Mouse (Mus musculus) stomach, postnatal 0 days (tissue): ENCODE results near the gene Evc2. TPM values are rescaled to one million over a fixed set of nuclear protein-coding genes. Genes with fewer than 3 reads are reported as not detected.

ENCODE experiments used
- ATAC-seq: fragments of 200-750 bp; cut with Nextera tagmentation; 2 replicates; pipeline ENCODE4 v1.8.0; 2017; ENCODE audit not compliant: low FRiP score, low TSS enrichment
- DNase-seq: peaks from one replicate; pipeline ENCODE4 v3.0.0-alpha.2; 2016; ENCODE audit warnings: low spot score
- H3K27ac ChIP-seq: fragments of 300-500 bp; sonication (generic); replicated peaks from 2 replicates; pipeline ENCODE4 v1.5.1; 2014; ENCODE audit warnings: mild to moderate bottlenecking, control low read depth
- H3K27me3 ChIP-seq: fragments of 300-500 bp; sonication (generic); 2 replicates; pipeline ENCODE4 v1.6.1; 2014; ENCODE audit warnings: low read length; ENCODE audit not compliant: control insufficient read depth, insufficient read depth
- H3K36me3 ChIP-seq: fragments of 300-500 bp; sonication (generic); 2 replicates; pipeline ENCODE4 v1.6.1; 2014; ENCODE audit warnings: low read length, mixed read lengths; ENCODE audit not compliant: control insufficient read depth, insufficient read depth
- H3K4me1 ChIP-seq: fragments of 300-500 bp; sonication (generic); replicated peaks from 2 replicates; pipeline ENCODE4 v1.6.1; 2014; ENCODE audit warnings: antibody characterized with exemption; ENCODE audit not compliant: control insufficient read depth, insufficient read depth
- H3K4me2 ChIP-seq: fragments of 300-500 bp; sonication (generic); replicated peaks from 2 replicates; pipeline ENCODE4 v1.6.1; 2014; ENCODE audit warnings: low read depth, mild to moderate bottlenecking, control low read depth, moderate library complexity
- H3K4me3 ChIP-seq: fragments of 300-500 bp; sonication (generic); 2 replicates; pipeline ENCODE4 v1.5.1; 2014; ENCODE audit warnings: low read depth, low read length, control low read depth
- H3K9ac ChIP-seq: fragments of 300-500 bp; sonication (generic); 2 replicates; pipeline ENCODE4 v1.6.1; 2014; ENCODE audit warnings: mild to moderate bottlenecking, low read length, control low read depth, mixed read lengths
- H3K9me3 ChIP-seq: fragments of 300-500 bp; sonication (generic); 2 replicates; pipeline ENCODE4 v1.6.1; 2016; ENCODE audit warnings: low read length; ENCODE audit not compliant: control insufficient read depth
- CTCF ChIP-seq: IDR thresholded peaks from 2 replicates; pipeline ENCODE4 v1.5.1; 2016; ENCODE audit warnings: antibody characterized with exemption, low read depth, mild to moderate bottlenecking, moderate library complexity
- EP300 ChIP-seq: optimal IDR thresholded peaks from 2 replicates; pipeline ENCODE3; 2016; ENCODE audit warnings: antibody characterized with exemption
- WGBS: fragments of 180-500 bp; shearing (Covaris S2); extraction: QIAGEN DNeasy Blood & Tissue Kit; methylation state at CpG from one replicate; pipeline ENCODE4 v1.1.7; 2014; 5-methylcytosine and 5-hydroxymethylcytosine counted together
- polyA plus RNA-seq: library from polyadenylated mRNA; unstranded; fragments of >200 nt; fragmentation: Nextera tagmentation; extraction: Ambion mirVana; gene quantifications from 2 replicates; pipeline ENCODE4 v1.2.1, GENCODE M21; 2015

Gene Evc2
- polyA plus RNA-seq, 1 experiment from 2014 or later, result 4.0 TPM

GRCm38 (mm10) chr5:37390923-37391322 lies 52.6 kb downstream of the Evc2 start:
- Histone ChIP-seq H3K4me3 (no peak overlapping the region), H3K4me1 (no peaks in the 10 kb centered on the region), H3K9me3 (no peaks in the 10 kb centered on the region), H3K4me2 (no peak overlapping the region), H3K9ac (no peak overlapping the region), H3K36me3 (peaks cover 2% of the 10 kb centered on the region; the same call in 1 of the 2 replicates), H3K27ac (no peak overlapping the region), H3K27me3 (no peaks in the 10 kb centered on the region)
- no peak for TF ChIP-seq CTCF
- no peak for TF ChIP-seq EP300
- ATAC-seq (no peak), DNase-seq (no peak)
- 90% methylated on average over 10 of the region's 10 CpGs for WGBS

DNA sequence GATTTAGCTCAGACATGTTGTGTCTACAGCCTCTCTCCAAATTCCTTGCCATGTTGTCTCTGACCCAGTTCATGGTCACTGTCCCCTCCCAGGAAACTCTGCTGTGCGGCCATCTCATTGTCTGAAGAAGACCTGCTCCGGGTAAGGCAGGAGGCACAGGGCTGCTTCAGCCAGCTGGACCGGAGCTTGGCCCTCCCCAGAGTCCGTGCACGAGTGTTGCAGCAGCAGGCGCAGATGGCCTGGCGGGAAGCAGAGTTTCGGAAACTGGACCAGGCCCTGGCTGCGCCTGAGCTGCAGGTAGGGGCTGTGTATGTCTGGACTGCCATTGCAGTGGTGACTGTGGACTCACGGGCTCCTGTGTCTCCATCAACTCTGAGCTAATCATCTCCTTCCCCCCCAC lies 53.6 kb downstream of the Evc2 start:
- Histone ChIP-seq H3K9ac (no peak overlapping the region), H3K9me3 (no peaks in the 10 kb centered on the region), H3K4me3 (no peak overlapping the region), H3K27ac (no peak overlapping the region), H3K27me3 (no peaks in the 10 kb centered on the region), H3K36me3 (peaks cover 2% of the 10 kb centered on the region; the same call in 1 of the 2 replicates), H3K4me1 (no peaks in the 10 kb centered on the region), H3K4me2 (no peak overlapping the region)
- ATAC-seq, result no peak
- 87% methylated on average over 10 of the region's 10 CpGs for WGBS
- DNase-seq, result no peak
- TF ChIP-seq EP300 (no peak), CTCF (no peak)

DNA sequence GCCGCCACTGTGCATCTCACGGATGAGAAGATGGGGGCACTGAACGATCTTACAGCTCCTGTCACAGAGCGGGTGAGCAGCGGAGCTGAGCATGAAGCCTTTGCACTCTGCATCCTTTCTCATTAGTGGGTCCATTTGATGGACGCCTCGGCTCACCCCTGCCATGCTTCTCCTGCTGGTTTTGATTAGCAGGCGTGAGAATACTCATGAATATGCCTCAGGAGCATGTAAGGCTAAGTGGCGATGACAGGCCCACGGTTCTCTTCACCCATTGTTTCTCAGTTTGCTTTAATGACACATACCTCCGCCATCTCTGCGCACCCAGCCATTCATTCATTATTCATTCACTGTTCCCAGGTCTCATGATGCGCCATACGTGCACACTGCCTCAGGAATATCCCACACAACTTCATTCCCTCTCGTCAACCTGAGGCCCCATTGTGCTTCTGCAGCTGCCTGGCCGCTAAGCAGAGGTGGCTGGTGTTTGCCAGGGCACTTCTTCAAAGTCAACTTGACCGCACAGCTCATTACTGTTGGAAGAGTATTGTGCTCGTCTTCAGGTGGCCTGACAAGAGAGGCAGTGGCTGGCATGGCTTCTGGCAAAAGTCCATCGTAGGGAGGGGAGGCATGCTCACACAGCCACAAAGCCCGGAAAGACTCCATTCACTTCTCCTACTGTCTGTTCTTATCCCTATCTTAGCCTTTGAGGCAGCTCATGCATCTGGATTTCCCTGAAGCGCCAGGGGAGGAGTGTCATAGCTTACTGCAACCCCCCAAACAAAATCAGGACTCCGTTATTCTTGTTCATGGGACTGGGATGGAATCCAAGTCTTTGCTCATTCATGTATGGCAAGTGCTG lies 57.1 kb downstream of the Evc2 start:
- 87% methylated on average over 22 of the region's 22 CpGs for WGBS
- ATAC-seq (no peak), DNase-seq (no peak)
- H3K4me3 ChIP-seq, result no peak overlapping the region
- H3K9me3 ChIP-seq, result no peaks in the 10 kb centered on the region
- no peak overlapping the region for H3K27ac ChIP-seq
- H3K27me3 ChIP-seq, result no peaks in the 10 kb centered on the region
- no peak overlapping the region for H3K9ac ChIP-seq
- H3K4me1 ChIP-seq, result no peaks in the 10 kb centered on the region
- H3K4me2 ChIP-seq, result no peak overlapping the region
- TF ChIP-seq EP300, result no peak
- TF ChIP-seq CTCF, result no peak
- H3K36me3 ChIP-seq, result no peaks in the 10 kb centered on the region

DNA sequence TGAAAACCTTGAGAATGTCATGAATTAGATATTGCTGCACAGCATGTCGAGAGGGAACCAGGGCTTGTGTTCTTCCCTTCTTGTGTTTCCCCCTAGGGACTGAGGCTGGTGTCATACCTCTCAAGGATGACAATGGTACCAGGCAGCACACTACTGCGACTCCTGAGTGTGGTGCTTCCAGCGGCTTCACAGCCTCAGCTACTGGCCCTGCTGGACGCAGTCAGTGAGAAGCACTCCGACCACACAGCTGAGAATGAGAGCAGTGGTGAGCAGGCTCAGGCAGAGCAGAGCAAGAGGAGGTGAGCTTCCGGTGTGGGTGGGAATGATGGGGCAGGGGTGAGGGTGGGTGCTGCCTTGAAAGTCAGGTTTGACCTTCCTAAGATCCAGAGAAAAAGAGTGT lies 80.7 kb downstream of the Evc2 start:
- Histone ChIP-seq H3K9ac (no peak overlapping the region), H3K36me3 (0 out of 2 replicates have a peak, but pooled peaks cover 2% of the 10 kb centered on the region)

GRCm38 (mm10) chr5:37427210-37427609 lies 88.9 kb downstream of the Evc2 start:
- 0 out of 2 replicates have a peak, but pooled peaks cover 5% of the 10 kb centered on the region for H3K36me3 ChIP-seq
- ATAC-seq (no peak), DNase-seq (no peak)
- H3K9me3 ChIP-seq, result no peaks in the 10 kb centered on the region
- H3K4me2 ChIP-seq, result no peak overlapping the region
- no peaks in the 10 kb centered on the region for H3K4me1 ChIP-seq
- no peak overlapping the region for H3K9ac ChIP-seq
- no peaks in the 10 kb centered on the region for H3K27me3 ChIP-seq
- TF ChIP-seq CTCF (no peak), EP300 (no peak)
- H3K4me3 ChIP-seq, result no peak overlapping the region
- H3K27ac ChIP-seq, result no peak overlapping the region

More for the DNA sequence above, 80.7 kb downstream of the Evc2 start:
- Histone ChIP-seq H3K27ac (no peak overlapping the region), H3K27me3 (no peaks in the 10 kb centered on the region), H3K9me3 (no peaks in the 10 kb centered on the region), H3K4me3 (no peak overlapping the region), H3K4me1 (no peaks in the 10 kb centered on the region), H3K4me2 (no peak overlapping the region)
- TF ChIP-seq CTCF, result no peak
- TF ChIP-seq EP300, result no peak
- DNase-seq (no peak), ATAC-seq (no peak)
- WGBS, result 88% methylated on average over 6 of the region's 6 CpGs

- no peak overlapping the region for H3K27ac ChIP-seq
- DNase-seq (no peak), ATAC-seq (no peak)
- no peaks in the 10 kb centered on the region for H3K27me3 ChIP-seq
- H3K36me3 ChIP-seq, result no peaks in the 10 kb centered on the region
- no peaks in the 10 kb centered on the region for H3K4me1 ChIP-seq
- no peak overlapping the region for H3K9ac ChIP-seq
- no peak overlapping the region for H3K4me2 ChIP-seq
- no peak for TF ChIP-seq EP300
- TF ChIP-seq CTCF, result 0 out of 2 replicates have a peak, but pooled peaks have one; percentile 3
- H3K4me3 ChIP-seq, result no peak overlapping the region
- H3K9me3 ChIP-seq, result no peaks in the 10 kb centered on the region
- 68% methylated on average over 3 of the region's 3 CpGs for WGBS
These were observed 97.1 kb downstream of the Evc2 start for GRCm38 (mm10) chr5:37435417-37435816.
